Mouse (Mus musculus) hindbrain, postnatal 0 days (tissue): ENCODE results near the gene Olfr175-ps1. TPM values are rescaled to one million over a fixed set of nuclear protein-coding genes. Genes with fewer than 3 reads are reported as not detected.

Experiments
- ATAC-seq: fragments of 200-750 bp; cut with Nextera tagmentation; 2 replicates; pipeline ENCODE4 v1.8.0; 2017; ENCODE audit warnings: mild to moderate bottlenecking, moderate TSS enrichment, moderate library complexity
- DNase-seq: peaks from one replicate; pipeline ENCODE4 v3.0.0-alpha.2; 2015; ENCODE audit warnings: low spot score
- H3K27ac ChIP-seq: fragments of 300-500 bp; sonication (generic); 2 replicates; pipeline ENCODE4 v1.5.1; 2014; ENCODE audit warnings: mild to moderate bottlenecking
- H3K27me3 ChIP-seq: fragments of 300-500 bp; sonication (generic); 2 replicates; pipeline ENCODE4 v1.6.1; 2014; ENCODE audit warnings: low read length, mixed read lengths; ENCODE audit not compliant: insufficient read depth
- H3K36me3 ChIP-seq: fragments of 300-500 bp; sonication (generic); 2 replicates; pipeline ENCODE4 v1.6.1; 2014; ENCODE audit warnings: low read length, mixed read lengths; ENCODE audit not compliant: insufficient read depth
- H3K4me1 ChIP-seq: fragments of 300-500 bp; sonication (generic); 2 replicates; pipeline ENCODE4 v1.6.1; 2014; ENCODE audit warnings: antibody characterized with exemption, low read length, mixed read lengths; ENCODE audit not compliant: insufficient read depth
- H3K4me2 ChIP-seq: fragments of 300-500 bp; sonication (generic); 2 replicates; pipeline ENCODE4 v1.6.1; 2014; ENCODE audit warnings: low read depth, mild to moderate bottlenecking, low read length, moderate library complexity, mixed read lengths
- H3K4me3 ChIP-seq: fragments of 300-500 bp; sonication (generic); 2 replicates; pipeline ENCODE4 v1.5.1; 2014; ENCODE audit warnings: low read length
- H3K9ac ChIP-seq: fragments of 300-500 bp; sonication (generic); replicated peaks from 2 replicates; pipeline ENCODE4 v1.6.1; 2014; ENCODE audit warnings: mild to moderate bottlenecking, low read length, moderate library complexity, mixed read lengths
- H3K9me3 ChIP-seq: fragments of 300-500 bp; sonication (generic); 2 replicates; pipeline ENCODE4 v1.6.1; 2016; ENCODE audit warnings: low read length, mixed read lengths
- CTCF ChIP-seq: IDR thresholded peaks from 2 replicates; pipeline ENCODE4 v1.5.1; 2016; ENCODE audit warnings: antibody characterized with exemption, control low read depth, low read depth
- WGBS: fragments of 180-500 bp; shearing (Covaris S2); extraction: QIAGEN DNeasy Blood & Tissue Kit; methylation state at CpG from one replicate; pipeline ENCODE4 v1.1.7; 2014; 5-methylcytosine and 5-hydroxymethylcytosine counted together
- polyA plus RNA-seq: library from polyadenylated mRNA; unstranded; fragments of >200 nt; fragmentation: Nextera tagmentation; extraction: Ambion mirVana; gene quantifications from 2 replicates; pipeline ENCODE4 v1.2.1, GENCODE M21; 2015
- total RNA-seq: library from RNA; depleted of rRNA; stranded (reverse); fragments of >200 nt; gene quantifications from 2 replicates; pipeline ENCODE4 v1.2.3, GENCODE M21; 2014; rRNA removed

Gene Olfr175-ps1
- total RNA-seq (not detected in 2 replicates), polyA plus RNA-seq (not detected in 2 replicates)

DNA sequence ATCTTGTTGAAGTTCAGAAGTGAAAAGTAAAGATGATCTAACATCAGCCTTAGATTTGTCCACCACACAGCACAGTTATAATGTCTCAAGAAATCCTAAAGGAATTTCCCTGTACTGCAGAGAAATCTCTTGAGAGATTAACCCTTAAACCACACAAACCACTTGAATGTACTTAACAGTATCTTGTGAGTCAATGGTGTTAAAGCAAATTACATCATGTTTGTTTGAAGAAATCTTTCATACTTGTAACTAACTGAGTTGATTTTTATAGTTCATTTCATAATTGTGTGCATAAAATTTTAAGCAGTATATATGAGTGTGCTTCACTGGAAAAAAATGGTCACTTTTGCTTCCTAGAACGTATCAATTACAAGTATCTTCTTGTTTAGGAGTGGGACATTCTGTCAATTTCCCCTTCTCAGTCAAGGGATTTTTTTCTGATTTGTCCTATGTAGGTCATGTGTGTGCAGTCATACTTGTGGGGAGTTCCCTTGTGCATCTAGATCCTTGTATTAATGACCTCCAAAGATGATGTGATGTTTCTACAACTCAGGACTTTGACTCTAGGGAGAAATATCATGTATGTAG lies at the start of gene Olfr175-ps1:
Gene Olfr175-ps1 (minus strand): TSS at position 51 of the 588 bp plus-strand sequence.
- Histone ChIP-seq H3K9me3 (no peaks in the 10 kb centered on the region), H3K4me1 (no peaks in the 10 kb centered on the region), H3K36me3 (no peaks in the 10 kb centered on the region), H3K9ac (no peak within 1 kb of the TSS), H3K27ac (no peak within 1 kb of the TSS), H3K27me3 (no peaks in the 10 kb centered on the region), H3K4me3 (no peak within 1 kb of the TSS), H3K4me2 (no peak within 1 kb of the TSS)
- WGBS, result 89% methylated on average over 1 of the region's 1 CpGs
- TF ChIP-seq CTCF, result no peak
- DNase-seq, result no peak
- ATAC-seq, result no peak

DNA sequence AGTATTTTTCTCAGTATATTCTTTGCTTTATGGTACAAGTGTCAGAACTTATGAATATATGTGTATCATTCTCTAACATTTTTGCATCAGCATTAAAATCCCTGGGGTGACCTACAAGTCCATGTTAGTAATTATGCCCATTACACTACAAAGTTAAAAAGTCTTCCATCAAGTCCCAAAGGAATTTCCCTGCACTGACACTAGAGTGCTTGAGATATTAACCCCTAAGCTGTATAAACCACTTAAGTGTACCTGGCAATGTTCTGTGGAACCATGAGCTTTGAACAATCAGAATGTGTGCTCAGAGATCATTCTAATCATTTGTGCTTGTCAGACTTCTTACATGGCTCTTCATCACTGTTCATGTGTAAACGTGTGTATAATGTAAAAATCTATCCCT lies 48.1 kb upstream of the Olfr175-ps1 start, which contains the start of gene Olfr177:
Gene Olfr177 (minus strand): TSS at position 101 of the 400 bp plus-strand sequence.
- DNase-seq, result no peak
- 60% methylated on average over 1 of the region's 1 CpGs for WGBS
- no peak for TF ChIP-seq CTCF
- Histone ChIP-seq H3K36me3 (no peaks in the 10 kb centered on the region), H3K27me3 (no peaks in the 10 kb centered on the region), H3K4me2 (no peak within 1 kb of the TSS), H3K9me3 (no peaks in the 10 kb centered on the region), H3K4me3 (no peak within 1 kb of the TSS), H3K27ac (no peak within 1 kb of the TSS), H3K4me1 (no peaks in the 10 kb centered on the region), H3K9ac (no peak within 1 kb of the TSS)
- no peak for ATAC-seq

DNA sequence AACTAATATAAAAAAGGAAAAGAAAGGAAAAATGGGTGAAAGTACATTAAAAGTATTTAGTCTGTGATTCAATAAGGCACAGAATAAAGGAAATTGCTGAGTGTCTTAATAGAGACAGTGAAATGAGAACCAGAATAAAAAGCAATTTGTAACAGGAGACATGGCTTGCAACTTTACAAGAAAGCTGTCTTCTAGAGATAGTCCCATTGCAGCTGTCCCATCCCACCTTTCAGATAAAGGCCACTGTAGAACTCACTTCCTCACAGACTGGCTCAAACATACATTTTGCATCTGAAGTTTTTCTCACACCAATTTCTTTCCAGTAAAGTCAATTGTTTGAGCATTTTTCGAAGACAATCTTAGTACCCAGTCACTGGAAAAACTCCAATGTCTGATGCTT lies 34.9 kb upstream of the Olfr175-ps1 start:
- H3K9me3 ChIP-seq, result no peaks in the 10 kb centered on the region
- DNase-seq (no peak), ATAC-seq (no peak)
- H3K4me3 ChIP-seq, result no peak overlapping the region
- 82% methylated on average over 1 of the region's 1 CpGs for WGBS
- H3K4me2 ChIP-seq, result no peak overlapping the region
- no peaks in the 10 kb centered on the region for H3K36me3 ChIP-seq
- no peaks in the 10 kb centered on the region for H3K4me1 ChIP-seq
- no peaks in the 10 kb centered on the region for H3K27me3 ChIP-seq
- no peak for TF ChIP-seq CTCF
- no peak overlapping the region for H3K9ac ChIP-seq
- no peak overlapping the region for H3K27ac ChIP-seq

DNA sequence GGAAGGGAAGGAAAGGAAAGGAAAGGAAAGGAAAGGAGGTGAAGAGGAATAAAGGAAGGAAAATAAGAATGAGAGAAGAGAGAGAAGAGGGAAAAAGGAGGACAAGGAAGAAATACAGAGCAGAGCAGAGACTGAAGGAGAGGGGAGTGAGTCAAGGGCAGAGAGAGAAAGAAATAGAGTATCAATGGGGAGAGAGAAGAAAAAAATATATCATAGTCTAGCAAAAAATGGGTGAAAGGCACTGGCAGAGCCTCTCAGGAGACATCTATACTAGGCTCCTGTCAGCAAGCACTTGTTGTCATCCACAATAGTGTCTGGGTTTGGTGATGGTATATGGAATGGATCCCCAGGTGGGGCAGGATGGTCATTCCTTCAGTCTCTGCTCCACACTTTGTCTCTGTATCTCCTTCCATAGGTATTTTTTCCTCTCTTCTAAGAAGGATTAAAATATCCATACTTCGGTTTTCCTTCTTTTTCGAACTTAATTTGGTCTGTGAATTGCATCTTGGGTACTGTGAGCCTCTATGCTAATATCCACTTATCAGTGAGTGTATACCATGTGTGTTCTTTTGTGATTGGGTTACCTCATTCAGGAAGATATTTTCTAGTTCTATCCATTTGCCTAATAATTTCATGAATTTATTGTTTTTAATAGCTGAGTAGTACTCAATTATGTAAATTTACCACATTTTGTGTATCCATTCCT lies 33.6 kb upstream of the Olfr175-ps1 start:
- DNase-seq (no peak), ATAC-seq (no peak)
- Histone ChIP-seq H3K9me3 (no peaks in the 10 kb centered on the region), H3K9ac (no peak overlapping the region), H3K27ac (no peak overlapping the region), H3K4me3 (no peak overlapping the region), H3K36me3 (no peaks in the 10 kb centered on the region), H3K4me1 (no peaks in the 10 kb centered on the region), H3K4me2 (no peak overlapping the region), H3K27me3 (no peaks in the 10 kb centered on the region)
- TF ChIP-seq CTCF, result no peak
- 84% methylated on average over 2 of the region's 2 CpGs for WGBS

DNA sequence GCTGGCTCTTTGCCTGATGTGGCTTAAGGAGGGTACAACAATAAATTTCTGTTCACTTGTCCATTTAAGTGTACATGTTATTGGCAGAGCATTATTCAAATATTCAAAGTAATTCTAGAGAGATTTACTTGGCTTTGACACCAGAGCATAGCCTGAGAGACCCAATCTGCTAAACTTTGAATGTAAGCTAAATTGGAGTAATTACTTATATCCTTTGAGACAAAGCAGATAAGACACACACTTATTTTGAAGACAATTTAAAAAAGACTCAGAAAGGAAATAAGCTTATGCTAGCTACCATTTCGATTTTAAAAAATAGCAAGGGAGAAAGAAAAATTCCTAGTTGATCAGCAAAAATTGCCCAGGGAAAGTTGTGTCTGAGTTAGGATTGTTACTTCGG lies 26.4 kb downstream of the Olfr175-ps1 start, which contains the start of gene Olfr173:
Gene Olfr173 (minus strand): TSS at position 101 of the 400 bp plus-strand sequence.
- Histone ChIP-seq H3K9me3 (no peaks in the 10 kb centered on the region), H3K27me3 (no peaks in the 10 kb centered on the region), H3K4me2 (no peak within 1 kb of the TSS), H3K27ac (no peak within 1 kb of the TSS), H3K9ac (no peak within 1 kb of the TSS), H3K36me3 (no peaks in the 10 kb centered on the region), H3K4me1 (no peaks in the 10 kb centered on the region), H3K4me3 (no peak within 1 kb of the TSS)
- 71% methylated on average over 2 of the region's 2 CpGs for WGBS
- DNase-seq, result no peak
- no peak for ATAC-seq
- TF ChIP-seq CTCF, result no peak

Other genes with a start within 250 kb of the Olfr175-ps1 start
- gene Gm813, start 209.8 kb downstream of the Olfr175-ps1 start, total RNA-seq, result not detected in 2 replicates
- gene Gm813, start 209.8 kb downstream of the Olfr175-ps1 start, polyA plus RNA-seq, result not detected in 2 replicates
- not detected in 2 replicates for gene E330017A01Rik, start 188.0 kb downstream of the Olfr175-ps1 start, total RNA-seq
- gene E330017A01Rik, start 188.0 kb downstream of the Olfr175-ps1 start, polyA plus RNA-seq, result 0.16 TPM in 1 of 2 replicates, not detected in the other
- 16.6 and 16.8 TPM in 2 replicates for gene Cpox, start 156.5 kb downstream of the Olfr175-ps1 start, total RNA-seq
- 12.6 and 13.8 TPM in 2 replicates for gene Cpox, start 156.5 kb downstream of the Olfr175-ps1 start, polyA plus RNA-seq
- 0.05 TPM in 1 of 2 replicates, not detected in the other for gene Gpr15, start 107.7 kb downstream of the Olfr175-ps1 start, total RNA-seq
- gene Gpr15, start 107.7 kb downstream of the Olfr175-ps1 start, polyA plus RNA-seq, result 0.14 TPM in 1 of 2 replicates, not detected in the other
- gene Cldnd1, start 98.9 kb downstream of the Olfr175-ps1 start, total RNA-seq, result 62.9 and 64.3 TPM in 2 replicates
- 159 TPM in 2 replicates for gene Cldnd1, start 98.9 kb downstream of the Olfr175-ps1 start, polyA plus RNA-seq
- not detected in 2 replicates for gene Olfr172, start 63.6 kb downstream of the Olfr175-ps1 start, total RNA-seq
- not detected in 2 replicates for gene Olfr172, start 63.6 kb downstream of the Olfr175-ps1 start, polyA plus RNA-seq
- not detected in 2 replicates for gene Olfr173, start 26.5 kb downstream of the Olfr175-ps1 start, total RNA-seq
- gene Olfr173, start 26.5 kb downstream of the Olfr175-ps1 start, polyA plus RNA-seq, result not detected in 2 replicates
- not detected in 2 replicates for gene Olfr177, start 48.0 kb upstream of the Olfr175-ps1 start, total RNA-seq
- not detected in 2 replicates for gene Olfr177, start 48.0 kb upstream of the Olfr175-ps1 start, polyA plus RNA-seq
- not detected in 2 replicates for gene Olfr178, start 65.3 kb upstream of the Olfr175-ps1 start, total RNA-seq
- not detected in 2 replicates for gene Olfr178, start 65.3 kb upstream of the Olfr175-ps1 start, polyA plus RNA-seq
- not detected in 2 replicates for gene Olfr181, start 102.0 kb upstream of the Olfr175-ps1 start, total RNA-seq
- gene Olfr181, start 102.0 kb upstream of the Olfr175-ps1 start, polyA plus RNA-seq, result not detected in 2 replicates
- gene Olfr180, start 102.6 kb upstream of the Olfr175-ps1 start, total RNA-seq, result not detected in 2 replicates
- not detected in 2 replicates for gene Olfr180, start 102.6 kb upstream of the Olfr175-ps1 start, polyA plus RNA-seq
- gene Olfr183, start 168.6 kb upstream of the Olfr175-ps1 start, total RNA-seq, result not detected in 2 replicates
- gene Olfr183, start 168.6 kb upstream of the Olfr175-ps1 start, polyA plus RNA-seq, result not detected in 2 replicates
- gene Olfr186, start 203.5 kb upstream of the Olfr175-ps1 start, total RNA-seq, result not detected in 2 replicates
- not detected in 2 replicates for gene Olfr186, start 203.5 kb upstream of the Olfr175-ps1 start, polyA plus RNA-seq
- not detected in 2 replicates for gene Olfr187, start 213.0 kb upstream of the Olfr175-ps1 start, total RNA-seq
- gene Olfr187, start 213.0 kb upstream of the Olfr175-ps1 start, polyA plus RNA-seq, result not detected in 2 replicates